Mouse (Mus musculus): ENCODE measurements at regions not wholly inside any gene's neighbourhood (a gene's known extent, or its start where the extent isn't known, plus 50 kb on each side); places are given as distances from the start of the nearest gene placed in this dataset.
A peak's percentile ranks its signal among the peaks of the same experiment; 100 is the strongest.

- DNase-seq (ENCODE audit: low read depth, low spot score): no peak
- Histone ChIP-seq H3K36me3 (ENCODE audit: control insufficient read depth in 1 of 2, insufficient read depth in 2 of 2, low read length in 2 of 2) (no peaks in the 10 kb centered on the region), H3K27me3 (ENCODE audit: control insufficient read depth in 1 of 2, insufficient read depth in 2 of 2, low read length in 2 of 2) (no peaks in the 10 kb centered on the region), H3K9ac (ENCODE audit: control insufficient read depth, low read depth, low read length, poor library complexity, severe bottlenecking) (no peak overlapping the region), H3K9me3 (replicated peaks; ENCODE audit: insufficient read depth, low read length) (no peaks in the 10 kb centered on the region), H3K27ac (ENCODE audit: control insufficient read depth, low read depth, low read length) (no peak overlapping the region), H3K4me1 (ENCODE audit: control insufficient read depth in 1 of 2, insufficient read depth in 2 of 2, low read length in 2 of 2) (no peaks in the 10 kb centered on the region; a peak in 1 of 4 replicates), H3K79me2 (ENCODE audit: control insufficient read depth, insufficient read depth, low read length, poor library complexity) (no peaks in the 10 kb centered on the region), H3K4me3 (ENCODE audit: control insufficient read depth in 1 of 2, insufficient read depth in 1 of 2, low read depth in 2 of 2, low read length in 2 of 2) (no peak overlapping the region)
- TF ChIP-seq RCOR1 (IDR thresholded peaks at IDR 0.05; ENCODE audit: low read depth, low read length) (0 out of 2 replicates have a peak, but pooled peaks have one; percentile 32), HCFC1 (IDR thresholded peaks at IDR 0.05; ENCODE audit: low read depth, low read length) (no peak), ZKSCAN1 (IDR thresholded peaks at IDR 0.05; ENCODE audit: low read depth, low read length) (no peak), GABPA (IDR thresholded peaks at IDR 0.05; ENCODE audit: low read depth, low read length) (no peak), MXI1 (IDR thresholded peaks at IDR 0.05; ENCODE audit: low read depth, low read length) (no peak)
Measured at GRCm38 (mm10) chr16:51921025-51921424, 110.0 kb upstream of the Cblb start.

GRCm38 (mm10) chr16:51922589-51922988 lies 108.4 kb upstream of the Cblb start:
- Histone ChIP-seq H3K4me3 (ENCODE audit: control insufficient read depth in 1 of 2, insufficient read depth in 1 of 2, low read depth in 2 of 2, low read length in 2 of 2) (no peak overlapping the region), H3K9me3 (replicated peaks; ENCODE audit: insufficient read depth, low read length) (no peaks in the 10 kb centered on the region), H3K79me2 (ENCODE audit: control insufficient read depth, insufficient read depth, low read length, poor library complexity) (no peaks in the 10 kb centered on the region), H3K27me3 (ENCODE audit: control insufficient read depth in 1 of 2, insufficient read depth in 2 of 2, low read length in 2 of 2) (no peaks in the 10 kb centered on the region), H3K9ac (ENCODE audit: control insufficient read depth, low read depth, low read length, poor library complexity, severe bottlenecking) (no peak overlapping the region), H3K4me1 (ENCODE audit: control insufficient read depth in 1 of 2, insufficient read depth in 2 of 2, low read length in 2 of 2) (no peaks in the 10 kb centered on the region; a peak in 1 of 4 replicates), H3K36me3 (ENCODE audit: control insufficient read depth in 1 of 2, insufficient read depth in 2 of 2, low read length in 2 of 2) (no peaks in the 10 kb centered on the region), H3K27ac (ENCODE audit: control insufficient read depth, low read depth, low read length) (no peak overlapping the region)
- no peak for DNase-seq (ENCODE audit: low read depth, low spot score)
- TF ChIP-seq SIN3A (IDR thresholded peaks at IDR 0.05; ENCODE audit: low read length) (no peak), HCFC1 (IDR thresholded peaks at IDR 0.05; ENCODE audit: low read depth, low read length) (no peak)

- H3K4me3 ChIP-seq (ENCODE audit: control insufficient read depth in 1 of 2, insufficient read depth in 1 of 2, low read depth in 2 of 2, low read length in 2 of 2): no peak overlapping the region
- no peaks in the 10 kb centered on the region for H3K9me3 ChIP-seq (replicated peaks; ENCODE audit: insufficient read depth, low read length)
- no peaks in the 10 kb centered on the region for H3K36me3 ChIP-seq (ENCODE audit: control insufficient read depth in 1 of 2, insufficient read depth in 2 of 2, low read length in 2 of 2)
- no peaks in the 10 kb centered on the region; a peak in 1 of 4 replicates for H3K4me1 ChIP-seq (ENCODE audit: control insufficient read depth in 1 of 2, insufficient read depth in 2 of 2, low read length in 2 of 2)
- DNase-seq (ENCODE audit: low read depth, low spot score): no peak
- no peak overlapping the region for H3K27ac ChIP-seq (ENCODE audit: control insufficient read depth, low read depth, low read length)
- no peaks in the 10 kb centered on the region for H3K27me3 ChIP-seq (ENCODE audit: control insufficient read depth in 1 of 2, insufficient read depth in 2 of 2, low read length in 2 of 2)
- H3K79me2 ChIP-seq (ENCODE audit: control insufficient read depth, insufficient read depth, low read length, poor library complexity): no peaks in the 10 kb centered on the region
- TF ChIP-seq EP300 (IDR thresholded peaks at IDR 0.05; ENCODE audit: low read depth in 1 of 2, low read length in 2 of 2) (no peak), RAD21 (IDR thresholded peaks at IDR 0.05; ENCODE audit: low read depth, low read length) (no peak), POLR2AphosphoS2 (IDR thresholded peaks at IDR 0.05; ENCODE audit: low read length) (no peak), MXI1 (IDR thresholded peaks at IDR 0.05; ENCODE audit: low read depth, low read length) (no peak), TCF12 (IDR thresholded peaks at IDR 0.05; ENCODE audit: low read depth, low read length) (no peak), GABPA (IDR thresholded peaks at IDR 0.05; ENCODE audit: low read depth, low read length) (no peak), POLR2A (IDR thresholded peaks at IDR 0.05; ENCODE audit: control insufficient read depth in 1 of 2, insufficient read depth in 1 of 2, low read depth in 1 of 2, low read length in 2 of 2, poor library complexity in 1 of 2) (no peak), ELF1 (IDR thresholded peaks at IDR 0.05; ENCODE audit: low read depth, low read length) (no peak), NELFE (IDR thresholded peaks at IDR 0.05; ENCODE audit: low read depth, low read length) (no peak), HCFC1 (IDR thresholded peaks at IDR 0.05; ENCODE audit: low read depth, low read length) (no peak), ZNF384 (IDR thresholded peaks at IDR 0.05; ENCODE audit: low read depth, low read length) (no peak), TBP (IDR thresholded peaks at IDR 0.05; ENCODE audit: low read depth, low read length) (no peak), MAX (IDR thresholded peaks at IDR 0.05; ENCODE audit: low read length) (no peak), CHD1 (IDR thresholded peaks at IDR 0.05; ENCODE audit: low read depth, low read length) (no peak), ZKSCAN1 (IDR thresholded peaks at IDR 0.05; ENCODE audit: low read depth, low read length) (no peak), NRF1 (IDR thresholded peaks at IDR 0.05; ENCODE audit: insufficient read depth, low read depth, low read length, poor library complexity, severe bottlenecking) (no peak)
- H3K9ac ChIP-seq (ENCODE audit: control insufficient read depth, low read depth, low read length, poor library complexity, severe bottlenecking): no peak overlapping the region
Measured at GRCm38 (mm10) chr16:51925639-51926038, 105.4 kb upstream of the Cblb start.
